19 mouse cellular contexts compared by ENCODE assay signal in the genomic region with DNA sequence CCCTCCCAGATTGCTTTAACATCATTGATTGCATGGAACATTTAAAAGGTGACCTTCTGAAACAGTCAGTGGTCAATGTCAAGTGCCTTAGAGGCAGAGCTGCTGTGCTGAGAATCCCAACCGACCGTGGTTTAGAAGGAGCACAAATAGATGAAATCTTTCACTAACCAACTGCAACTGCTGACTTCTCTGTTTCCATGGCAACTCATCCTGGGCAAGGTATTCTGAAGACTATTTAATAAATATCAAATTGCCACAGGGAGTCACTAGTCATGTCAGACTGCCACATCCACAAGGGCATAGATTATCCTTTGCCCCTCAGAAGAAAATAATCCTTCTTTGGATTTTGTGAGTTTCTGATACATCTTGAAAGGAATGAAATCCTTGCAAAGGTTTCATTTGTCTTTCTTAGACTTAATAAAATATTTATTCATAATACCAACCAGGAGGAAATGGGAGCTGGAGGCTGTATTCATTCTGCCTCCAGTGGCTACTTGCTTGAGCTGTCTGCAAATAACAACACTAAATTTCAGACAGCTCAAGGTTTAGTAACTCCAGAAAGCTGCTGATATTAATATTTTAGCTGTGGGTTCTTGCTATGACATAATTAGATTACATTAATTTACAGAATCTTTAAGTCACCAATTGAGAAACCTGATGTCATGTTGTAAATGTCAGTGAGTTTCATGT. TPM values are rescaled to one million over a fixed set of nuclear protein-coding genes. Genes with fewer than 3 reads are reported as not detected.
DNase-seq lines count a peak whose midpoint lies in the region; ATAC-seq and TF ChIP-seq lines count a peak whose summit lies in the region.
"Had no signal": no experiment of that assay in that cellular context is flagged by ENCODE, and none has a peak within 500 bp of the region (broad histone marks: within the 10 kb centered on the region; RNA-seq: fewer than 3 reads in every experiment).

No protein-coding gene starts in this region.

- no peak for TF ChIP-seq CTCF in forebrain, postnatal 0 days (IDR thresholded peaks at IDR 0.05; ENCODE audit: low read depth)
- no peak for TF ChIP-seq CTCF in hindbrain, postnatal 0 days (IDR thresholded peaks at IDR 0.05; ENCODE audit: low read depth)

- H3K4me3 ChIP-seq in hindbrain, embryonic 13.5 days: no peak overlapping the region
- H3K4me3 ChIP-seq in hindbrain, embryonic 11.5 days (ENCODE audit: low read depth, low read length): no peak overlapping the region
- no peak overlapping the region for H3K4me3 ChIP-seq in forebrain, postnatal 0 days (ENCODE audit: low read depth, low read length)
- H3K4me3 ChIP-seq in hindbrain, postnatal 0 days (ENCODE audit: low read length): no peak overlapping the region
- H3K4me3 ChIP-seq in neural tube, embryonic 14.5 days (ENCODE audit: low read depth, low read length): no peak overlapping the region
- H3K4me3 ChIP-seq: intestine, embryonic 15.5 days; kidney, embryonic 15.5 days; limb, embryonic 10.5 days had no signal

- H3K27ac ChIP-seq in hindbrain, embryonic 13.5 days: peak overlapping the region; percentile 36; the same call in 1 of the 2 replicates
- no peak overlapping the region for H3K27ac ChIP-seq in hindbrain, embryonic 11.5 days (ENCODE audit: low read depth, low read length)
- no peak overlapping the region for H3K27ac ChIP-seq in forebrain, postnatal 0 days (ENCODE audit: low read depth, low read length)
- peak overlapping the region; percentile 17; the same call in 1 of the 2 replicates for H3K27ac ChIP-seq in hindbrain, postnatal 0 days
- no peak overlapping the region; the same call in 1 of the 2 replicates for H3K27ac ChIP-seq in neural tube, embryonic 14.5 days (ENCODE audit: low read depth, low read length)
- H3K27ac ChIP-seq: intestine, embryonic 15.5 days; kidney, embryonic 15.5 days; limb, embryonic 10.5 days; stomach, postnatal 0 days had no signal

- peak; percentile 71 for ATAC-seq in hindbrain, embryonic 13.5 days (ENCODE audit: low FRiP score)
- no peak for ATAC-seq in hindbrain, embryonic 11.5 days (ENCODE audit: low FRiP score)
- ATAC-seq in forebrain, postnatal 0 days: peak; percentile 32; the same call in 1 of the 2 replicates
- ATAC-seq in hindbrain, postnatal 0 days: peak; percentile 71
- ATAC-seq in neural tube, embryonic 14.5 days (ENCODE audit: low read depth): peak; percentile 63; the same call in 1 of the 2 replicates
- ATAC-seq: intestine, embryonic 15.5 days; liver, postnatal 0 days had no signal

- DNase-seq in hindbrain, embryonic 11.5 days (ENCODE audit: low spot score): no peak
- peak; percentile 35 for DNase-seq in forebrain, postnatal 0 days
- peak; percentile 75 for DNase-seq in hindbrain, postnatal 0 days (ENCODE audit: low spot score)
- no peak for DNase-seq in adrenal gland, postnatal 4 days (ENCODE audit: low spot score in 2 of 2)
- DNase-seq in cerebellum, adult 9-11 months: no peak
- DNase-seq: adrenal gland, adult 2 months; cerebellum, adult 11 months; cerebellum, postnatal 14 days; heart, adult 11 months; heart, postnatal 36 days; liver, postnatal 0 days; lung, postnatal 10 days had no signal

- 28% methylated on average over 2 of the region's 2 CpGs for WGBS in hindbrain, embryonic 13.5 days
- 60% methylated on average over 2 of the region's 2 CpGs for WGBS in hindbrain, embryonic 11.5 days
- WGBS in forebrain, postnatal 0 days: 46% methylated on average over 2 of the region's 2 CpGs
- WGBS in hindbrain, postnatal 0 days: 27% methylated on average over 2 of the region's 2 CpGs
- WGBS in neural tube, embryonic 14.5 days: 34% methylated on average over 2 of the region's 2 CpGs

- no peak overlapping the region for H3K9ac ChIP-seq in hindbrain, embryonic 13.5 days
- no peak overlapping the region for H3K9ac ChIP-seq in hindbrain, embryonic 11.5 days (ENCODE audit: low read depth, low read length)
- no peak overlapping the region for H3K9ac ChIP-seq in forebrain, postnatal 0 days
- no peak overlapping the region for H3K9ac ChIP-seq in hindbrain, postnatal 0 days (replicated peaks; ENCODE audit: low read length)
- no peak overlapping the region for H3K9ac ChIP-seq in neural tube, embryonic 14.5 days (replicated peaks; ENCODE audit: low read depth, low read length)
- H3K9ac ChIP-seq: intestine, embryonic 15.5 days; kidney, embryonic 15.5 days; liver, postnatal 0 days had no signal

- H3K4me1 ChIP-seq in hindbrain, embryonic 13.5 days (replicated peaks): peaks cover 10% of the 10 kb centered on the region
- H3K4me1 ChIP-seq in hindbrain, embryonic 11.5 days (replicated peaks; ENCODE audit: control insufficient read depth, insufficient read depth, low read length): no peaks in the 10 kb centered on the region
- H3K4me1 ChIP-seq in forebrain, postnatal 0 days (ENCODE audit: insufficient read depth): no peaks in the 10 kb centered on the region
- H3K4me1 ChIP-seq in hindbrain, postnatal 0 days (ENCODE audit: insufficient read depth, low read length): no peaks in the 10 kb centered on the region
- peaks cover 2% of the 10 kb centered on the region; the same call in 1 of the 2 replicates for H3K4me1 ChIP-seq in neural tube, embryonic 14.5 days (ENCODE audit: control insufficient read depth, insufficient read depth, low read length)
- H3K4me1 ChIP-seq: intestine, embryonic 15.5 days; kidney, embryonic 15.5 days; limb, embryonic 10.5 days had no signal

- H3K27me3 ChIP-seq in hindbrain, embryonic 13.5 days: no peaks in the 10 kb centered on the region
- no peaks in the 10 kb centered on the region for H3K27me3 ChIP-seq in hindbrain, embryonic 11.5 days (ENCODE audit: control insufficient read depth, insufficient read depth, low read length)
- H3K27me3 ChIP-seq in forebrain, postnatal 0 days (ENCODE audit: insufficient read depth, low read length): no peaks in the 10 kb centered on the region
- H3K27me3 ChIP-seq in hindbrain, postnatal 0 days (ENCODE audit: insufficient read depth, low read length): no peaks in the 10 kb centered on the region
- H3K27me3 ChIP-seq in neural tube, embryonic 14.5 days (ENCODE audit: control insufficient read depth, insufficient read depth, low read length): no peaks in the 10 kb centered on the region
- H3K27me3 ChIP-seq: intestine, embryonic 15.5 days; kidney, embryonic 15.5 days had no signal

- no peaks in the 10 kb centered on the region for H3K9me3 ChIP-seq in hindbrain, embryonic 13.5 days
- H3K9me3 ChIP-seq in hindbrain, embryonic 11.5 days (ENCODE audit: control insufficient read depth, low read length): no peaks in the 10 kb centered on the region
- no peaks in the 10 kb centered on the region for H3K9me3 ChIP-seq in forebrain, postnatal 0 days (ENCODE audit: low read length)
- no peaks in the 10 kb centered on the region for H3K9me3 ChIP-seq in hindbrain, postnatal 0 days (ENCODE audit: low read length)
- H3K9me3 ChIP-seq in neural tube, embryonic 14.5 days (ENCODE audit: control insufficient read depth, low read length): no peaks in the 10 kb centered on the region
- H3K9me3 ChIP-seq: intestine, embryonic 15.5 days; kidney, embryonic 15.5 days; limb, embryonic 10.5 days had no signal

- no peak overlapping the region for H3K4me2 ChIP-seq in hindbrain, embryonic 13.5 days
- H3K4me2 ChIP-seq in hindbrain, embryonic 11.5 days (replicated peaks; ENCODE audit: low read depth, low read length): no peak overlapping the region
- no peak overlapping the region for H3K4me2 ChIP-seq in forebrain, postnatal 0 days (ENCODE audit: low read depth)
- H3K4me2 ChIP-seq in hindbrain, postnatal 0 days (ENCODE audit: low read depth, low read length): no peak overlapping the region
- H3K4me2 ChIP-seq in neural tube, embryonic 14.5 days (ENCODE audit: low read depth, low read length): no peak overlapping the region
- H3K4me2 ChIP-seq: intestine, embryonic 15.5 days; kidney, embryonic 15.5 days had no signal

- H3K36me3 ChIP-seq in hindbrain, embryonic 13.5 days: no peaks in the 10 kb centered on the region
- H3K36me3 ChIP-seq in hindbrain, embryonic 11.5 days (ENCODE audit: control insufficient read depth, insufficient read depth, low read length): no peaks in the 10 kb centered on the region
- H3K36me3 ChIP-seq in forebrain, postnatal 0 days (ENCODE audit: insufficient read depth): no peaks in the 10 kb centered on the region
- H3K36me3 ChIP-seq in hindbrain, postnatal 0 days (ENCODE audit: insufficient read depth, low read length): no peaks in the 10 kb centered on the region
- H3K36me3 ChIP-seq in neural tube, embryonic 14.5 days (ENCODE audit: control insufficient read depth, insufficient read depth, low read length): no peaks in the 10 kb centered on the region
- H3K36me3 ChIP-seq: intestine, embryonic 15.5 days; kidney, embryonic 15.5 days; limb, embryonic 10.5 days had no signal

RNA-seq across cellular contexts. Expression of gene Map2, which starts 26.1 kb away (rescaled TPM):
- polyA plus RNA-seq in hindbrain, embryonic 13.5 days (2015; fragmentation: Nextera tagmentation; extraction: Ambion mirVana): 442 and 445 TPM in 2 replicates
- 198 and 228 TPM in 2 replicates for polyA plus RNA-seq in hindbrain, embryonic 11.5 days (2014; fragmentation: Nextera tagmentation; extraction: Ambion mirVana)
- 1,213 and 1,278 TPM in 2 replicates for total RNA-seq in forebrain, postnatal 0 days (2014; rRNA removed)
- polyA plus RNA-seq in forebrain, postnatal 0 days (2015; fragmentation: Nextera tagmentation; extraction: Ambion mirVana): 200 and 291 TPM in 2 replicates
- 1,090 and 1,101 TPM in 2 replicates for total RNA-seq in hindbrain, postnatal 0 days (2014; rRNA removed)
- 278 and 289 TPM in 2 replicates for polyA plus RNA-seq in hindbrain, postnatal 0 days (2015; fragmentation: Nextera tagmentation; extraction: Ambion mirVana)
- polyA plus RNA-seq in neural tube, embryonic 14.5 days (2014; fragmentation: Nextera tagmentation; extraction: Ambion mirVana): 458 and 523 TPM in 2 replicates
- total RNA-seq in adrenal gland, postnatal 4 days (2021): 10 to 100 TPM; 33.6 to 39.3 TPM
- total RNA-seq: megakaryocyte progenitor cell, adult 5-6 weeks had no signal

Comparison
In these comparisons a context has a peak if more than half of its experiments do, and no peak if none do; other contexts are left out.
1. H3K27ac ChIP-seq: peak in hindbrain, embryonic 13.5 days (single experiment) and hindbrain, postnatal 0 days (single experiment); none in hindbrain, embryonic 11.5 days (single experiment), forebrain, postnatal 0 days (single experiment) and neural tube, embryonic 14.5 days (single experiment).
2. DNase-seq: peak in forebrain, postnatal 0 days (single experiment) and hindbrain, postnatal 0 days (single experiment); none in hindbrain, embryonic 11.5 days (single experiment), adrenal gland, postnatal 4 days (0 of 2) and cerebellum, adult 9-11 months (single experiment).